Mouse (Mus musculus) embryonic facial prominence, embryonic 14.5 days (tissue): ENCODE measurements at regions not wholly inside any gene's neighbourhood (a gene's known extent, or its start where the extent isn't known, plus 50 kb on each side); places are given as distances from the start of the nearest gene placed in this dataset.

Experiments used
- ATAC-seq: fragments of 200-750 bp; cut with Nextera tagmentation; 2 replicates; pipeline ENCODE4 v1.8.0; 2017; ENCODE audit warnings: low read depth, moderate number of reproducible peaks, moderate TSS enrichment
- DNase-seq: peaks from one replicate; pipeline ENCODE4 v3.0.0-alpha.2; 2015; ENCODE audit warnings: low spot score
- H3K27ac ChIP-seq: fragments of 300-500 bp; sonication (generic); replicated peaks from 2 replicates; pipeline ENCODE4 v1.5.1; 2014; ENCODE audit warnings: low read depth, mild to moderate bottlenecking, low read length, moderate library complexity
- H3K27me3 ChIP-seq: fragments of 300-500 bp; sonication (generic); replicated peaks from 2 replicates; pipeline ENCODE4 v1.6.1; 2014; ENCODE audit warnings: low read length; ENCODE audit not compliant: control insufficient read depth, insufficient read depth
- H3K36me3 ChIP-seq: fragments of 300-500 bp; sonication (generic); 2 replicates; pipeline ENCODE4 v1.6.1; 2014; ENCODE audit warnings: low read length, mixed read lengths; ENCODE audit not compliant: control insufficient read depth, insufficient read depth
- H3K4me1 ChIP-seq: fragments of 300-500 bp; sonication (generic); 2 replicates; pipeline ENCODE4 v1.6.1; 2014; ENCODE audit warnings: antibody characterized with exemption, low read length; ENCODE audit not compliant: control insufficient read depth, insufficient read depth
- H3K4me2 ChIP-seq: fragments of 300-500 bp; sonication (generic); 2 replicates; pipeline ENCODE4 v1.6.1; 2014; ENCODE audit warnings: low read depth, mild to moderate bottlenecking, low read length, moderate library complexity, mixed read lengths
- H3K4me3 ChIP-seq: fragments of 300-500 bp; sonication (generic); 2 replicates; pipeline ENCODE4 v1.5.1; 2014; ENCODE audit warnings: low read depth, mild to moderate bottlenecking, low read length
- H3K9ac ChIP-seq: fragments of 300-500 bp; sonication (generic); 2 replicates; pipeline ENCODE4 v1.6.1; 2014; ENCODE audit warnings: low read depth, mild to moderate bottlenecking, low read length, moderate library complexity, mixed read lengths
- H3K9me3 ChIP-seq: fragments of 300-500 bp; sonication (generic); 2 replicates; pipeline ENCODE4 v1.6.1; 2016; ENCODE audit warnings: low read length; ENCODE audit not compliant: control insufficient read depth
- WGBS: fragments of 180-500 bp; shearing (Covaris S2); extraction: QIAGEN DNeasy Blood & Tissue Kit; methylation state at CpG from one replicate; pipeline ENCODE4 v1.1.7; 2014; 5-methylcytosine and 5-hydroxymethylcytosine counted together

DNA sequence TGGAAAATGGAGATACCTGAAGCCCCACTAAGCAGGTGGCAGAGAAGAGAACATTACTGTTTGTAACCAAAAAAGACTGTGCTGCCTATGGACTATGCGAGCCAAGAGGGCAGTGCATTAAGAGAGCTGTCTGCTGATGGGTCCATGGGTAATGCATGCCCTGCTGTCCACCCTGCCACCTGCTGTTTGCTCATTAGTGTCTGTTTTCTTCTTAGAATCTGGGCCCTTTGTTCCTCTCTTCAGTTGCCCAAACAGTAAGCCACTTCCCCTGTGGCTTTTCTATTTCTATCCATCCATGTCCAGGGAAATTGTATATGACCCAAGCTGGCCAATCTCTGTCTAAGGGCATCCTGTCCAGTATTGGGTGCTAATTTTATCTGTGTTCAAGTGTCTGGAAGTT is 901.2 kb upstream of the Fam160b2 start:
- 92% methylated on average over 1 of the region's 1 CpGs for WGBS
- Histone ChIP-seq H3K9ac (no peak overlapping the region), H3K27me3 (no peaks in the 10 kb centered on the region), H3K4me2 (no peak overlapping the region), H3K4me3 (no peak overlapping the region), H3K9me3 (no peaks in the 10 kb centered on the region), H3K27ac (no peak overlapping the region), H3K36me3 (no peaks in the 10 kb centered on the region), H3K4me1 (no peaks in the 10 kb centered on the region)
- DNase-seq (no peak), ATAC-seq (no peak)

DNA sequence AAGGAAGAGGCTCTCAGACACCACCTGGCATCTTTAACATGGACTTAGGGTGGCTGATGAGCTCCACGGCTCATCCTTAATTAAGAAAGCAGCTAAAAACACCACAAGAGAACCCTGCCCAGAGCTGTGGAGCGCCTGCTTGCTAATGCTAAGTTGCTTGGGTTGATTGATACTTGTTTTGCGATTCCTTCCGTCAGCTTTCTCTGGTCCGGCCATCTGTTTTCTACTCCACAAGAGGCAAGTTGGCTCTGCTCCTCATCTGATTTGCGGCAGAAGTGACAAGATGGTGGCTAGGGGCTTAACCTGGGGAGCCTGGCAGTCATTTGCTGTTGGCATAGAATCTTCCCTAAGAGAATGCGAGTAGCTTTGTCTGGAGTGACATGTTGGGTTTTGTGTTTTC is 891.6 kb upstream of the Fam160b2 start:
- no peaks in the 10 kb centered on the region for H3K9me3 ChIP-seq
- no peak overlapping the region for H3K27ac ChIP-seq
- 70% methylated on average over 7 of the region's 7 CpGs for WGBS
- H3K9ac ChIP-seq = no peak overlapping the region
- no peaks in the 10 kb centered on the region for H3K36me3 ChIP-seq
- H3K4me2 ChIP-seq = no peak overlapping the region
- no peaks in the 10 kb centered on the region for H3K27me3 ChIP-seq
- ATAC-seq (no peak), DNase-seq (no peak)
- H3K4me3 ChIP-seq = no peak overlapping the region
- no peaks in the 10 kb centered on the region for H3K4me1 ChIP-seq

DNA sequence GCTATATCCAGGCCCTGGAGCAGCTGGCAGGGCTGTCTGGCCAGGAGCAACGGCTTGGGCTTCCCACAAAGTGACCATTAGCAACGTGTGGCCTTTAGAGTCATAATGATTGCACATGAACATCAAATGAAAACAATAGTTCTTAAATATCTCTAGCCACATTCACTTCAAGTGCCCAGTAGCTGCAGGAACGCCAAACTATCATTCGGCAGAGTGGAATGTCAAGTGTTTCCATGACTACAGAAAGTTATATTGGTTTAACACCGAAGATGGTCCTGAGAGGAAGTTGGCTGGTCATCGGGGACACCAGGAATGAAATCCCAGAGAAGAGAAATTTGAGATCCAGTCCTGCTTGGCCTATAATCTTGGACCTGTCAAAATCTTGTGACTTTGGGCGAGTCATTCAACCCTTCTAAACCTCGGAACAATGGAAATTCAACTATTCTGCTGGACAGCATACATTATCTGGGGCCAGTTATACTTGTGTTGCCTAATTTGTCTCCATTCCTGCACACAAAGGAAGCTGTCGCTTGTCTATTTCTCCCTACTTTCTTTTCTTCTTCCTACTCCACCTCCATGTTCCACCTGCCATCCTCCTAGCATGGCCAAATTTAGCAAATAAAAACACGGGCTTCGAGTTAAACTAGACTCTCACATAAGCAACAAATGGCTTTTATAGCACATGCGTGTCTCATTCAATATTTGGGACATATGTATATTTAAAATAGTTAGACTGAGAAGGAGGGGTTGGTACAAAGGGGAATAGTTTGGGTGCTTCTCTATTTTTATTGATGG is 886.7 kb upstream of the Fam160b2 start:
- no peak overlapping the region for H3K4me3 ChIP-seq
- H3K4me2 ChIP-seq = no peak overlapping the region
- no peak overlapping the region for H3K27ac ChIP-seq
- H3K27me3 ChIP-seq = no peaks in the 10 kb centered on the region
- 86% methylated on average over 12 of the region's 12 CpGs for WGBS
- H3K4me1 ChIP-seq = no peaks in the 10 kb centered on the region
- H3K9me3 ChIP-seq = no peaks in the 10 kb centered on the region
- ATAC-seq (no peak), DNase-seq (no peak)
- no peaks in the 10 kb centered on the region for H3K36me3 ChIP-seq
- no peak overlapping the region for H3K9ac ChIP-seq

DNA sequence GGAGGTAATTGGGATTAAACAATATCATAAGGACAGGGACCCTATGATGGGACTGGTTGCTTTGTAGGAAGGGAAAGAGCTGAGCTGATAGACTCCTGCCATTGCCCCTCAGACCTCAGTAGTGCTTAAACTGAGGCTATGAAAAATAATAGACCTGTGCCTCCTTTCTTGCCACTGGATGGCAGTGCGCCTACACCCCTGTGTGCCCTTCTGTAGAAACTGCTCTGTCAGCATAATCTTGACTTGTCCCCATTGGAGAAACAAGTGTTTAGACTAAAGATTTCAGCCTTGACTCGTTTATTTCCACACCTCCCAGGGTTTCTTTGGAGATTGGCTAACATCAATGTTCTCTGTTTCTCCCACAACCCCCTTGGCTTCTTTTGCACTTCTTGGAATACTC is 876.0 kb upstream of the Fam160b2 start:
- H3K27me3 ChIP-seq = no peaks in the 10 kb centered on the region
- 58% methylated on average over 2 of the region's 2 CpGs for WGBS

DNA sequence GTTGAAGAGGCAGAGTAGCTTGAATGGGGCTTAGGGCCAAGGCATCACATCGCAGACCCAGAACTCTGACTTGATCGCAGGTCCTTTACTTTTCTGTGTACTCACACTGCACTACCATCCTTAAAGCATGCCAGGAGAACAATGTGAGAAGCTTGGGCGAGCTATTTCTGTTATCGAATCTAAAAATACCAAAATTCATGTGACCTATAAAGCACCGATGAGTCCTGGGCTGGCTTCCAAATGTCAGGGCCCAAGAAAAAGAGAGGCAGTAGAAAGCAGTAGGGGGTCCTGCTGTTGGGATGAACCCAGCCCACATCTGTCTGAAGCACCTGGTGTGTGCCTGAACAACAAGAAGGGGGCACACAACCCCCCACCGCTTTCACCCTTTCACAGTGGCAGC is 874.3 kb upstream of the Fam160b2 start:
- DNase-seq (no peak), ATAC-seq (no peak)
- no peaks in the 10 kb centered on the region for H3K36me3 ChIP-seq
- no peaks in the 10 kb centered on the region for H3K27me3 ChIP-seq
- no peak overlapping the region for H3K9ac ChIP-seq
- no peaks in the 10 kb centered on the region for H3K4me1 ChIP-seq
- no peak overlapping the region for H3K4me3 ChIP-seq
- no peak overlapping the region for H3K4me2 ChIP-seq
- WGBS = 88% methylated on average over 6 of the region's 6 CpGs
- H3K27ac ChIP-seq = no peak overlapping the region
- H3K9me3 ChIP-seq = no peaks in the 10 kb centered on the region

More for the DNA sequence above, 876.0 kb upstream of the Fam160b2 start:
- DNase-seq (peak; percentile 8), ATAC-seq (no peak)
- H3K4me3 ChIP-seq = no peak overlapping the region
- no peak overlapping the region for H3K4me2 ChIP-seq
- H3K9ac ChIP-seq = no peak overlapping the region
- H3K36me3 ChIP-seq = no peaks in the 10 kb centered on the region
- no peaks in the 10 kb centered on the region for H3K9me3 ChIP-seq
- no peak overlapping the region for H3K27ac ChIP-seq
- H3K4me1 ChIP-seq = no peaks in the 10 kb centered on the region

DNA sequence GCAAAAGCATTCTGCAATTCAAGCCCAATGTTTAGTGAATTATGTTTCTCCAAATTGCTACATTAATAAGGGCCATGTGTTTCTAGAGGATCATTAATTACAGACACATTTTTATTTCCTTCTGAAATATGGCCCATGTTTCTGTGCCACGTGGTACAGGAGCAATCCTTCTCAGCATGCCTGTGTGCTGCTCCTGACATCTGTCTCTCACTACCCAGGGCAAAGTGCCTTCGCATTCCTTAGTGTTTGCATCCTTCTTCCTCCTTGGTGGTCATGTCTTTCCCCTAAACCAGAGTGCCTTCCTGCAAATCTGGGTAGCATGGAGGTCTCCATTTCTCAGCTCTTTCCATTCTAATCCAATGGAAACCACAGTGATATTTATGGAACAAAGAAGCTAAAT is 832.7 kb upstream of the Fam160b2 start:
- DNase-seq = peak; percentile 59
- Histone ChIP-seq H3K9ac (no peak overlapping the region), H3K4me3 (no peak overlapping the region), H3K4me1 (no peaks in the 10 kb centered on the region), H3K36me3 (no peaks in the 10 kb centered on the region), H3K27me3 (no peaks in the 10 kb centered on the region), H3K4me2 (no peak overlapping the region), H3K27ac (no peak overlapping the region), H3K9me3 (no peaks in the 10 kb centered on the region)
- ATAC-seq = no peak
- 40% methylated on average over 2 of the region's 2 CpGs for WGBS
